Mouse (Mus musculus) lung, postnatal 10 days (tissue): Measurements from ENCODE around the gene Gm12394.
"Not testable (repeated sequence)": the region's sequence is repeated elsewhere in the genome, so short reads cannot be mapped to it uniquely, and the experiment has no call there.

Source experiments
- DNase-seq: peaks from one replicate; pipeline ENCODE4 v3.0.0; 2021

Gm12394 gene

GRCm38 (mm10) chr4:42856671-42857070, at the start of gene Gm12394:
Gene Gm12394, minus strand, starts transcription at chr4:42856771.
- DNase-seq, result not testable (repeated sequence)

- no peak for DNase-seq
Observed at GRCm38 (mm10) chr4:42904966-42905365, 48.4 kb upstream of the Gm12394 start.

DNA sequence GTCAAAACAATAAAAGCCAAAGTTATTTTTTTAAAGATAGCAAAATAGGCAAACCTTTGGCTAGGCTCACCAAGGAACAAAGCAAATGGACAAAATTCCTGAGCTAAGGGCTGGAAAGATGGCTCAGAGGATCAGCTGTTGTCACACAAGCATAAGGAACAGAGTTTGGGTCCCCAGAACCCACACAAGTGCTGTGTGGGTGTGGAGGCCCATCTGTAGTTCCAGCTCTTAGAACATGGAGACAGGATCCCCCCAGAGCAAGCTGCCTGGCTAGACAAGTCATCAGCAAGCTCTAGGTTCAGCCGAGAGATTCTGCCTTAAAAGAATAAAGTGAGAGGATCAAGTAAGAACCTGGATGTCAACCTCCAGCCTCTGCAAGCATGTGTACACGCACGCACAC, 48.0 kb upstream of the Gm12394 start:
- DNase-seq, result no peak

DNA sequence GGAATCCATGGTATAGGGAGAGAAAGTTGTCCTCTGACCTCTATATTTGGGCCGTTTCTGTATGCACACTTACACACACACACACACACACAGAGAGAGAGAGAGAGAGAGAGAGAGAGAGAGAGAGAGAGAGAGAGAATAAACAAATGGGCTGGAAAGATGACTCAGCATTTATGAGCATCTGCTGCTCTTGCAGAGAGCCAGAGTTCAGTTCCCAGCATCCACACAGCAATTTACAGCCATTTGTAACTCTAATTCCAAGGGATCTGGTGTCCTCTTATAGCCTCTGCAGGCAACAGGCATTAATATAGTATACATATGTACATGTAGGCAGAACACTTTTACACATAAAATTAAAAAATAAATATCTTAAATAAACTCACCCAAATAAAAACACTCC, 47.4 kb upstream of the Gm12394 start:
- no peak for DNase-seq

DNA sequence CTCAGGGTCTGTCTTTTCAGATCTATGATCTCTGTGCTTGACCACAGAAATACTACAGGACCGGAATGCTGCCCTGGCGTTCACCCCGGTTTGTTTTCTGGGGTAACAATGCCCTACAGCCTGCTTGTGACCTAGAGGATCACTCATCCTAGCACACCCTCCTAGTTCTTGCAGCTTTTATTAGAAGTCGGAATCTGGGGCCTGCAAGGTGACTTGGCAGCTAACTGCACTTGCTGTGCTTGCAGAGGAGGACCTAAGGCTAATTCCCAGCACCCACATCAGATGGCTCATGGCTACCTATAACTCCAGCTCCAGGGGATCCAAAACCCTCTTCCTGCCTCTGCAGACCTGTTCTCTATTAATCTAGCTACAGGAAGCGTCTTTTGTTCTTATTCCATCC, 46.2 kb upstream of the Gm12394 start:
- no peak for DNase-seq

GRCm38 (mm10) chr4:42902174-42902573, 45.6 kb upstream of the Gm12394 start:
- peak; percentile 27 for DNase-seq

GRCm38 (mm10) chr4:42900878-42901277, 44.3 kb upstream of the Gm12394 start:
- no peak for DNase-seq

DNA sequence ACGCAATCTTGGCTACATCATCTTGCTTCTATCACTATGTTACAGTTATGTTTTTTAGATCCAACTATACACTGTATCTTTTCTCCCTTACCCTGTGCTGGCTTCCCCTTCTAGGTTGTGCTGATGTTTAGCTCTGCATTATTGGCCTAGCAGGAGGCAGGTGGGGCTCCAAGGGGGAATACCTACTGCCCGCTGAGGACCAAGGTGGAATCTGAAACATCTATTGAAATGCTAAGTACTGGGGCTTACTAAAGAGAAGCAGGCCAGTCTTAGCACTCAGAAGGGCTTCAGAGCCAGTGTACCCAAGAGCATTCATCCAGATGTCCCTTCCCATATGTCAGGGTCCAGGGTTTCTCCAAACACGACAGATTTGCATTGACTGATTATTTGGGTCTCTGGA, 42.3 kb upstream of the Gm12394 start:
- no peak for DNase-seq

- DNase-seq, result no peak
Observed at GRCm38 (mm10) chr4:42895118-42895517, 38.5 kb upstream of the Gm12394 start.

GRCm38 (mm10) chr4:42891176-42891575, 34.6 kb upstream of the Gm12394 start:
- no peak for DNase-seq

DNA sequence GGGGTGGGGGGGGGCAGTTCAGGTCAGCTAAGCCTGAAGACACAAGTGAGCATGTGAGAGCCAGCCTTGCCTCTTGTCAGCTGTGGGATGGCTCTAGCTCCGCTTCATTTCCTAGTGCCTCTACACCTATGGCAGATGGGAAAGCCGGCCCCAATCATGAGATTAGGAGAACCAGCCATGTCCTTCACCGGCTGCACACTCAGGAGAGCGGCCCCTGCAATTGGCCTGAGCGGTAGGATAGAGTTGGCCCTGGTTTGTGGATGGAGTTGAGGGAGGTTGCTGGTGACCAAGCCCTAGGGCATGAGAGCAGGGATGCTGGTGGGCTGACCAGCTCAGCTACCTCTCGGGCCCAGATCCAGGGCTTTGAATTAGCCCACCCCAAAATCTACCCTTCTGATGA, 32.2 kb upstream of the Gm12394 start:
- no peak for DNase-seq

DNA sequence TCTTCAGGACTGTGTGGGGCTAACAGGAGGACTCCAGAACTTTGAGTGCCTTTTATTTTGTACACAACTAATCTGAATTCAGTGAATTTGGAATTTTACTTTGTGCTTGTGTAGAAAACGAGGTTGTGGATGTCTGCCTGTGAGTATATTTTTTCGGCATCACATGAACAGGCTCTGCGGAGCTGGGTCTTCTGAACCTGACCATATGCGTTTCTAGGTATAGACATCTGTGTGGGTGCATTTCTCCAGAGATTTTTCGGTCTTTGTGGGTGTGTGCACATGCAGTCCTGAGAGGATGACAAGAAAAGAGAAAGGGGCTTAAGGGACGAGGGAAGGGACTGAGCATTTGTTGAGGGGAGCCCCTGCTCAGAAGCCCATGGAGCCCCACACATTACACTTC, 30.4 kb upstream of the Gm12394 start:
- DNase-seq, result no peak

DNA sequence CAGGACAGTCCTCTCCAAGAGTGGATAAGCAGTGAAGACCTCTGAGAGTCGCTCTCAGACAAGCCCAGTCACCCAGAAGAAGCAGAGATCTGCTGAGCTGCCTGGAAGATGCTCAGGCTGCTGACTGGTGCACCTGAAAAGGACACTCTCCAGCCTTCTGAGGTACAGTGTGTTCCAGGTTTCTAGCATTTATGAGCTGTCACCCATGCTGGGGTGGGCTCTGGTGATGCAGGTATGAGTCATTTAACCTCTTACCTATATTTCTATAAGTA, 24.0 kb upstream of the Gm12394 start:
- no peak for DNase-seq

GRCm38 (mm10) chr4:42879829-42880676, 23.5 kb upstream of the Gm12394 start:
- DNase-seq, result no peak

- no peak for DNase-seq
Observed at GRCm38 (mm10) chr4:42877657-42878056, 21.1 kb upstream of the Gm12394 start.

GRCm38 (mm10) chr4:42876586-42877291, 20.2 kb upstream of the Gm12394 start:
- DNase-seq, result peak; percentile 66

- DNase-seq, result no peak
Observed at GRCm38 (mm10) chr4:42874134-42874533, 17.6 kb upstream of the Gm12394 start, which contains the start of gene Fam205c. Gene Fam205c, minus strand, starts transcription at chr4:42874234.

DNA sequence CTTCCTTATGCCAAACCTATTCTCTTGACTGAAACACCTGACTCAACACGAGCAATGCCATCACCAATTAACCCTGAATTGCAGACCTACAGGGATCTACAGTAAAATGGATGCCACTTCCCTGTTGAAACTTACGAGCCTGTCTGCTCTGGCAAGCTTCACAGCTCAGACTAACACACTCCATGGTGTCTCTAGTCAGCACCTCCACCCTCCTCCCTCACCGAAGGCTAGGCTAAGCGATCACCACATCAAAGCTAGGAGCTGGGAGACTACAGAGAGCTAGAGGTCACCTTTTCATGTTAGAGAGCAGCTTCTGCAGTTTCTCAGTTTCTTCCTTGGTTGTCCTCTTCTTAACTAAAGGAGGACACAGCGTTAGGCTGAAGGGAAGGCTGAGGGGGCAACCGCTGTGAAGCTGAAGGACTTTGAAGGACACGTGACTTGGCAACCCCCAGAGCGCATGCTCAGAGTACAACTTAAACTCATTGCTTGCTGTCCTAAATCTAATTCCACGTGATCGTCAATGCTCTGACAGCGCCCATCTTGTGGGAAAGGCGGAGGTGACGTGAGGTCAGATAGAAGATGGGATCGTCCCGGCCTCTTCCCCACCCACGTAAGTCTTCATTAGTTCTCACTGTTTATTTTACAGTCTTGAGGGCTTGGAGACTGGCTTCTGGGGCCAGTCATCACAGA, 16.3 kb upstream of the Gm12394 start:
- no peak for DNase-seq

DNA sequence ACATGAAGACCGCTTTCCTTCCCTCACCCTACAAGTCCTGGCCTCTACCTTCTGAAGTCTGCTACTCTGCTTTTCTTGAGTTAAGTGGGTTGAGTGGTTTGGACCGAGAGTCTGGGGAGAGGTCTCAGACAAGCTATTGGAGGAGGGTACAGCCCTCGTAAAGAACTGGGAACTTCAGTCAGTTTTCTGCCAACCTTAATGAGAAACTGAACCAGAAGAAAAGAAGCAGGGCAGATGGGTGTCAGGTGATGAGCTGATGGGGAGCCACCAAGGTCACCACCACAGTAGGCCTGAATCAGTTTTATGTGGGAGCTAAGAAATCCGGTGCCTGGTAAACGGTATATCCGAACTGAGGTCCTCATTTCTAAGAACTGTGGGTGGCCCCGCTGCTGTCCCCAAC, 15.6 kb upstream of the Gm12394 start:
- DNase-seq, result no peak

DNA sequence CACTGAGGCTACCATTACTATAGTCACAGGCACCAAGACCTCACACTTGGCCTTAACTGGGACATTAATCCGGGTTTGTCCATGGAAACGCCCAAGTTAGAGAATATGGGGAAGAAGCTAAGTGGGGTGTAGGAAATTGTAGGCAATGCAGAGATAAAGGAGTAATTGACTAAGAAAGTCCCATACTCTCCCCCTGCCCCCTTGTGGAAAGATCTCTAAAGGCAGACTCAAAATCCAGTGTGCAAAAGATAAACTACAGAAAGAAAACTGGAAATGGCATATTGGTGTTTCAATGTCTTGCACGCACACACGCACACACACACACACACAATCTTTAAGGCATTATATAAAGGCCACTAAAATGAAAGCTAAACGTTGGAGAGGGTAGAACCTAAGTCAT, 14.2 kb upstream of the Gm12394 start:
- peak; percentile 29 for DNase-seq

DNA sequence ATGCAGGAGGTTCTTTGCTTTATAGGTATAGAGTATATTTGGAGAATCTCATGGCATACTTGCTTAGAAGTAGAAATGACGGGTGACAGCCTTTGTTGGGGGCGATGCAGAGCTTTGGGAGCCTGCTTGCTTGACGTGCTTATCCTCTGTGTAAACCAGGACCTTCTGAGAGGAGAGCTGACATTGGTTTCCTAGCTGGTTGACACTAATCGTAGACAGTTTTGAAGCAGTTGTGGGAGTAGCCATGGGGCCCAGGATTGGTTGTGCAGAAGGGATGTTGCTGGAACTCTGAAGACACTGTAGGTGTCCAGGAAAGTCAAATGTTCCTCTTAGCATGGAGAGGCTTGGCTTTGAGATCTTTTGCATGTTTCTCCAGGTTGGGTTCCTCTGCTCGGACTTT, 11.6 kb upstream of the Gm12394 start:
- DNase-seq, result no peak

DNA sequence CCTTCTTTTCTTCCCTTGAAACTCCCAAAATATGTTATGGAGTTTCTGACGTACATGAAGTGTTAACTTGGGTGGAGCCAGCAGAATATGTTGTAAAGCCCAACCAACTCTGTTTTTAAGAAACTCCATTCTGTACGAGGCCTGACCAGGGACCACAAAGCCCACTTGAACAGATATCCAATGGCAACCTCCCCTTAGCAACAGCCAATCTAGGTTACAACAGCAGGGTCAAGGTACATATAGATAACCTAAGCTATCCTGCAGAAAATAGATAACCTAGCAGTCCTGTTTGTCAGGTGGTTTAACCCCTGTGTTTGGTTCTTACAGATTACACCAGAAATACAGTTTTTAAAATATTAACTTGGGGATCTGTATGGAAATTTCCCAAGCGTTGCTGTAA, 10.8 kb upstream of the Gm12394 start:
- no peak for DNase-seq

DNA sequence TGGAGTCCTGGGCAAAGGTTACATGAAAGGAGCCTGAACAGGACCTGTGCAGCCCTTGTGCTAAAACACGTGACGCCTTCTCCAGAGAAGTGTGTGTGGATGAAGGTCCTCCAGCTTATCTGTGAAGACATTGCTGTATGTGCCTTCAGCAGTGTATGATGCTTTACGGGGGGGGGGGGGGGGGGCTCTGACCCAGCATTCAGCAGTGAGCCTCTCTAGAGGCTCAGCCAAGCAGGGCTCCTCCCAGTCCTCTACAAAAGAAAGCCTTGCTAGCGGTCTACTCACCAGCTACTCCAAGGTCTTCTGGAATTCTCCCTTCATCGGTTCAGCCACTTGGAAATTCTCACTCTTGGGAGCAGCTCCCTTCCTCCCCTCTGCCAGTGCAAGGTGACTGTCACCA, 6.9 kb upstream of the Gm12394 start:
- DNase-seq, result not testable (repeated sequence)

DNA sequence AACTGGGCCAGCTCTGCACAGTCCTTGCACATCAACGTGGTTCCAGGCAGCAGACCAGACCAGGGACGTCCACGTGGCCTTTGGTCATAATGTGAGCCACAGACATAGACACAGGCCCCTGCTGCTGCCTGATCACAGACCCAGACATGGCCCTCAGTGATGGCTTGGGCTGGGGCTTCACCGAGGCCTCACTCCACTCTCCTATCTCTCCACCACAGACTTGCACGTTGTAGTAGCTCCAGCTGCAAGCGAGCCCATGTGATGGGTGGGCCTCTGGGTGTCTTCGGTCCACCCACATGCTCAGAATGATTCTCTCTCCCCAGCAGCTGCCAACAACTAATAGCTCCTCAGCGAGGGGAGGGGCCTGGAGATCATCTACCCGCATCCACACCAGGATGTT, 3.9 kb upstream of the Gm12394 start:
- DNase-seq, result not testable (repeated sequence)
